Mouse (Mus musculus) embryonic facial prominence, embryonic 10.5 days (tissue): ENCODE measurements at regions not wholly inside any gene's neighbourhood (a gene's known extent, or its start where the extent isn't known, plus 50 kb on each side); places are given as distances from the start of the nearest gene placed in this dataset.

ENCODE experiments used
- DNase-seq: peaks from one replicate; pipeline ENCODE4 v3.0.0-alpha.2; 2017; ENCODE audit warnings: low spot score
- H3K27ac ChIP-seq: fragments of 300-500 bp; sonication (generic); replicated peaks from 2 replicates; pipeline ENCODE4 v1.5.1; 2016; ENCODE audit warnings: mild to moderate bottlenecking
- H3K27me3 ChIP-seq: fragments of 300-500 bp; sonication (generic); replicated peaks from 2 replicates; pipeline ENCODE4 v1.6.1; 2016; ENCODE audit warnings: low read depth, mild to moderate bottlenecking; ENCODE audit not compliant: poor library complexity, severe bottlenecking
- H3K36me3 ChIP-seq: fragments of 300-500 bp; sonication (generic); replicated peaks from 2 replicates; pipeline ENCODE4 v1.6.1; 2016; ENCODE audit warnings: mild to moderate bottlenecking, moderate library complexity
- H3K4me1 ChIP-seq: fragments of 300-500 bp; sonication (generic); 2 replicates; pipeline ENCODE4 v1.6.1; 2016
- H3K4me3 ChIP-seq: fragments of 300-500 bp; sonication (generic); 2 replicates; pipeline ENCODE4 v1.5.1; 2016; ENCODE audit warnings: mild to moderate bottlenecking, moderate library complexity
- H3K9me3 ChIP-seq: fragments of 300-500 bp; sonication (generic); 2 replicates; pipeline ENCODE4 v1.6.1; 2016; ENCODE audit warnings: mild to moderate bottlenecking
- WGBS: fragments of 180-500 bp; shearing (Covaris S2); methylation state at CpG from one replicate; pipeline ENCODE4 v1.1.7; 2016; 5-methylcytosine and 5-hydroxymethylcytosine counted together

GRCm38 (mm10) chr12:39920466-39920913, 117.3 kb downstream of the Arl4a start:
- H3K27ac ChIP-seq, result no peak overlapping the region

DNA sequence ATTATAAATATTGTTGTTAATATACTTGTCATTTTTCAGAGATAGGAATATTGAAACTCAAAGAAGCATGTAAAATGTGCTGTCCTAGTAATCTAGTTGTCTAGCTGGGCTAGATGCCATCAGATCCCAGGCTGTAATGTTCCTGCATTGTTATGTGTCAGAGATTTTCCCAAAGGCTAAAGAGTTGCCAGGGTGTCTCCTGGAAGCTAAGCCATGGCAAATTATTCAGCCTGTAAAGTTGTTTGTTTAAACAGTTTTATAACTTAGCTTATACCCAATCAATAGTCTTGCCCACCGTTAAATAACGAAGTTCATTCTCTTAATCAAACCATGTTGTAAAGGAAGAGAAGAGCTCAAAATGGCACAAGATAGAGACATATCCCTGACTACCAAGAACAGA, 117.9 kb downstream of the Arl4a start:
- Histone ChIP-seq H3K4me3 (no peak overlapping the region), H3K27ac (no peak overlapping the region), H3K27me3 (no peaks in the 10 kb centered on the region), H3K36me3 (no peaks in the 10 kb centered on the region), H3K4me1 (peaks cover 4% of the 10 kb centered on the region), H3K9me3 (no peaks in the 10 kb centered on the region)
- no peak for DNase-seq
- 94% methylated on average over 2 of the region's 2 CpGs for WGBS

More at GRCm38 (mm10) chr12:39920466-39920913, 117.3 kb downstream of the Arl4a start:
- Histone ChIP-seq H3K27me3 (no peaks in the 10 kb centered on the region), H3K4me1 (peaks cover 4% of the 10 kb centered on the region), H3K36me3 (no peaks in the 10 kb centered on the region), H3K9me3 (no peaks in the 10 kb centered on the region), H3K4me3 (no peak overlapping the region)
- peak; percentile 21 for DNase-seq
- WGBS, result 28% methylated on average over 8 of the region's 8 CpGs

- H3K9me3 ChIP-seq, result no peaks in the 10 kb centered on the region
- no peaks in the 10 kb centered on the region for H3K27me3 ChIP-seq
- DNase-seq, result no peak
- no peak overlapping the region for H3K4me3 ChIP-seq
- no peak overlapping the region for H3K27ac ChIP-seq
- WGBS, result 53% methylated on average over 5 of the region's 5 CpGs
- no peaks in the 10 kb centered on the region for H3K36me3 ChIP-seq
- H3K4me1 ChIP-seq, result 0 out of 2 replicates have a peak, but pooled peaks cover 4% of the 10 kb centered on the region
Measured at GRCm38 (mm10) chr12:39888493-39888892, 149.3 kb downstream of the Arl4a start.

GRCm38 (mm10) chr12:39885366-39885765, 152.5 kb downstream of the Arl4a start:
- WGBS, result 53% methylated on average over 3 of the region's 3 CpGs
- Histone ChIP-seq H3K36me3 (no peaks in the 10 kb centered on the region), H3K9me3 (no peaks in the 10 kb centered on the region), H3K27ac (no peak overlapping the region), H3K4me1 (0 out of 2 replicates have a peak, but pooled peaks cover 4% of the 10 kb centered on the region), H3K4me3 (no peak overlapping the region), H3K27me3 (no peaks in the 10 kb centered on the region)
- DNase-seq, result no peak

DNA sequence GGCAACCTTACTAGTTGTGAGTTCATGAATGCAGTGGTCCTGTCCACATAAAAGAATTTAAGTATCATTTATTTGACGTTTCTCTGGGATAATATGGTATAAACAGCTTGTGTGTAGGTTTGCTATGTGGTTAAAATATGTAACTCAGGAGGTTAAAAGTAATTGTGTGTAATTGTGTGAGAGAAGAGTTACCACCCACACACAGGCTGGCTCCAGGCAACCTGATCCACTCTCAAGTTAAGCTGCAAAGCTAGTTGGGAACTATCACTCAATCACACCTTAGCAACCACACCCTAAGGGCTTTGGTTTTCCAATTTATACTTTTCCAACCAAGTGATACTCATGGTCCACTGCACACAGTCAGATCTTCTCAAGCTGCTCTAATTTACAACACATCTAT, 157.5 kb downstream of the Arl4a start:
- H3K9me3 ChIP-seq, result no peaks in the 10 kb centered on the region
- 77% methylated on average over 1 of the region's 1 CpGs for WGBS
- H3K27me3 ChIP-seq, result no peaks in the 10 kb centered on the region
- H3K4me1 ChIP-seq, result no peaks in the 10 kb centered on the region
- no peaks in the 10 kb centered on the region for H3K36me3 ChIP-seq
- DNase-seq, result no peak
- H3K4me3 ChIP-seq, result no peak overlapping the region
- H3K27ac ChIP-seq, result no peak overlapping the region

- Histone ChIP-seq H3K27ac (no peak overlapping the region), H3K36me3 (no peaks in the 10 kb centered on the region), H3K4me3 (no peak overlapping the region), H3K27me3 (no peaks in the 10 kb centered on the region), H3K4me1 (no peaks in the 10 kb centered on the region), H3K9me3 (no peaks in the 10 kb centered on the region)
- 93% methylated on average over 6 of the region's 6 CpGs for WGBS
- no peak for DNase-seq
Measured at GRCm38 (mm10) chr12:39873917-39874316, 163.9 kb downstream of the Arl4a start.

DNA sequence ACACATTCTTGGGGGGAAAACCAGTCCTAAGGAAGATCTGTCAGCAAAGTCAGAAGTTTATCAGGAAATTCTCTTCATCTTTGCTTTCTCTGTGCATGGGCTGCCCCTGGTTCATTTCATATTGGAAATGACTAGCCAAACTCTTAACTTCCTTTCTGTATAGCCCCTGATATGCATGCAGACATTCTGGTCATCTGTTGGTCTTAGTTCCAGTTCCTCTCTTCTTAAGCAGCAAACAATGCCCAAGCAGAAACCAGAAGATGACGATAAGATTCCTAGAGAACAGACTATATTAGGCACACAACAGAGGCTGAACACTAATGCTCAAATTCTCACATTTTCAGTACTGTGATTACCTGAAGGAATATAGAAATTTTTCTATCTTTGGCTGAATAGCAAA, 176.0 kb downstream of the Arl4a start:
- no peaks in the 10 kb centered on the region for H3K4me1 ChIP-seq
- H3K36me3 ChIP-seq, result no peaks in the 10 kb centered on the region
- no peaks in the 10 kb centered on the region for H3K27me3 ChIP-seq
- no peak for DNase-seq
- no peak overlapping the region for H3K27ac ChIP-seq
- no peaks in the 10 kb centered on the region for H3K9me3 ChIP-seq
- WGBS, result 80% methylated on average over 1 of the region's 1 CpGs
- no peak overlapping the region for H3K4me3 ChIP-seq

DNA sequence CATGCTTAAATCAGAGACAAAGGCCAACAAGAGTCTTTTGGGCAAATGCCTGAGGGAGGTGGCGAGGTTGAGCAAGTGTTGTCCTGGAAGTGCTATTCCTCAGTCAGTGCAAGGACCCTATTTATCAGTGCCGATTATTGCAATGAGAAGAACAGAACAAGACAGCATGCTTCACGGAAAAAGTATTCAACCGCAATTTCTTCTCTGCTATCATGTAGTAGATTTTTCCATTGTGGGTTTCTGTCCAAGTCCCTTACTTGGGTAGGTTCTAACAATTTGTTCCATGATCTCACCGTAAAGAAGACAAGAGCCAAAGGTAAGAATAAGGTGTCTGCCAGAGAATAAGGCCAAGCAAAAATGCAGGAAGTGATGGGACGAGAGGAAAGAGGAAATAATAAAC, 186.2 kb downstream of the Arl4a start:
- Histone ChIP-seq H3K4me1 (no peaks in the 10 kb centered on the region), H3K27me3 (no peaks in the 10 kb centered on the region), H3K36me3 (no peaks in the 10 kb centered on the region), H3K27ac (no peak overlapping the region), H3K9me3 (no peaks in the 10 kb centered on the region), H3K4me3 (no peak overlapping the region)
- no peak for DNase-seq
- 87% methylated on average over 6 of the region's 6 CpGs for WGBS

GRCm38 (mm10) chr12:39849346-39850058, 188.3 kb downstream of the Arl4a start:
- no peaks in the 10 kb centered on the region for H3K4me1 ChIP-seq
- no peaks in the 10 kb centered on the region for H3K9me3 ChIP-seq

GRCm38 (mm10) chr12:39840615-39841014, 197.2 kb downstream of the Arl4a start:
- H3K9me3 ChIP-seq, result no peaks in the 10 kb centered on the region
- H3K27ac ChIP-seq, result no peak overlapping the region
- no peaks in the 10 kb centered on the region for H3K36me3 ChIP-seq
- no peaks in the 10 kb centered on the region for H3K27me3 ChIP-seq
- no peaks in the 10 kb centered on the region for H3K4me1 ChIP-seq
- DNase-seq, result no peak
- no peak overlapping the region for H3K4me3 ChIP-seq
- 93% methylated on average over 2 of the region's 2 CpGs for WGBS

More at GRCm38 (mm10) chr12:39849346-39850058, 188.3 kb downstream of the Arl4a start:
- Histone ChIP-seq H3K36me3 (no peaks in the 10 kb centered on the region), H3K4me3 (no peak overlapping the region), H3K27ac (no peak overlapping the region), H3K27me3 (no peaks in the 10 kb centered on the region)
- DNase-seq, result no peak
- 82% methylated on average over 3 of the region's 3 CpGs for WGBS

- Histone ChIP-seq H3K4me1 (no peaks in the 10 kb centered on the region), H3K4me3 (no peak overlapping the region), H3K27ac (no peak overlapping the region), H3K27me3 (no peaks in the 10 kb centered on the region), H3K36me3 (no peaks in the 10 kb centered on the region), H3K9me3 (no peaks in the 10 kb centered on the region)
- no peak for DNase-seq
- WGBS, result 78% methylated on average over 1 of the region's 1 CpGs
Measured at GRCm38 (mm10) chr12:39840179-39840578, 197.6 kb downstream of the Arl4a start.

DNA sequence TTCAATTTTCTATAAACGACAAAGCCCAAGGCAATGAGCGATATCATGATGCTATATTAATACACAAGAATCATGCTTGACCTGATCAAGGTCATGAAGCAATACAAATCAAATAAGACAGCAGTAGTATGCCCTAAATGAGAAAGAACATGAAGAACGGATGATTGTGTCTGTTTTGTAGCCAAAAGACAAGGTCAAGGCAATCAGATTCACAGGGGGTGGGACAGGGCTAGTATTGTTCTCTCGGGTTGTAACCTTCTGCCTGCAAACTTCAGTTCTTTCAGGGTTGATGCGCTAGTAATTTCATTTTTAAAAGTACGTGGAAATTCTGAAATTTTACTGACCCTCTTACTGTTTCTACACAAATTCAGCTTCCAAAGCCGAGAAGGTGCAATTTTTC, 206.7 kb downstream of the Arl4a start:
- H3K27ac ChIP-seq, result no peak overlapping the region
- H3K9me3 ChIP-seq, result no peaks in the 10 kb centered on the region
- H3K4me1 ChIP-seq, result no peaks in the 10 kb centered on the region
- H3K36me3 ChIP-seq, result no peaks in the 10 kb centered on the region
- no peak overlapping the region for H3K4me3 ChIP-seq
- WGBS, result 85% methylated on average over 7 of the region's 7 CpGs
- no peaks in the 10 kb centered on the region for H3K27me3 ChIP-seq
- no peak for DNase-seq

- Histone ChIP-seq H3K4me1 (no peaks in the 10 kb centered on the region), H3K4me3 (no peak overlapping the region), H3K27ac (no peak overlapping the region), H3K27me3 (no peaks in the 10 kb centered on the region), H3K9me3 (no peaks in the 10 kb centered on the region), H3K36me3 (no peaks in the 10 kb centered on the region)
- WGBS, result 89% methylated on average over 4 of the region's 4 CpGs
- DNase-seq, result no peak
Measured at GRCm38 (mm10) chr12:39830530-39830929, 207.3 kb downstream of the Arl4a start.
